Mouse (Mus musculus) embryonic fibroblast, embryonic 13.5 days (primary cell): ENCODE results near the gene Kif6.

Source experiments
- CTCF ChIP-seq: IDR thresholded peaks from 2 replicates; pipeline ENCODE4 v1.5.1; 2011; ENCODE audit warnings: mild to moderate bottlenecking, control low read depth, low read length, moderate library complexity, borderline replicate concordance; ENCODE audit not compliant: insufficient read depth
- POLR2A ChIP-seq: IDR thresholded peaks from 2 replicates; pipeline ENCODE4 v1.6.1; 2011; ENCODE audit warnings: low read depth, mild to moderate bottlenecking, control low read depth, low read length, moderate library complexity

GRCm38 (mm10) chr17:49693206-49693605, 78.3 kb downstream of the Kif6 start:
- TF ChIP-seq CTCF: no peak
- TF ChIP-seq POLR2A: no peak
